Mouse (Mus musculus): Measurements from ENCODE around the gene Camk2n1. TPM values are rescaled to one million over a fixed set of nuclear protein-coding genes. Genes with fewer than 3 reads are reported as not detected.

Camk2n1 gene
- total RNA-seq (2023): under 1 TPM; 0.21 to 0.30 TPM

DNA sequence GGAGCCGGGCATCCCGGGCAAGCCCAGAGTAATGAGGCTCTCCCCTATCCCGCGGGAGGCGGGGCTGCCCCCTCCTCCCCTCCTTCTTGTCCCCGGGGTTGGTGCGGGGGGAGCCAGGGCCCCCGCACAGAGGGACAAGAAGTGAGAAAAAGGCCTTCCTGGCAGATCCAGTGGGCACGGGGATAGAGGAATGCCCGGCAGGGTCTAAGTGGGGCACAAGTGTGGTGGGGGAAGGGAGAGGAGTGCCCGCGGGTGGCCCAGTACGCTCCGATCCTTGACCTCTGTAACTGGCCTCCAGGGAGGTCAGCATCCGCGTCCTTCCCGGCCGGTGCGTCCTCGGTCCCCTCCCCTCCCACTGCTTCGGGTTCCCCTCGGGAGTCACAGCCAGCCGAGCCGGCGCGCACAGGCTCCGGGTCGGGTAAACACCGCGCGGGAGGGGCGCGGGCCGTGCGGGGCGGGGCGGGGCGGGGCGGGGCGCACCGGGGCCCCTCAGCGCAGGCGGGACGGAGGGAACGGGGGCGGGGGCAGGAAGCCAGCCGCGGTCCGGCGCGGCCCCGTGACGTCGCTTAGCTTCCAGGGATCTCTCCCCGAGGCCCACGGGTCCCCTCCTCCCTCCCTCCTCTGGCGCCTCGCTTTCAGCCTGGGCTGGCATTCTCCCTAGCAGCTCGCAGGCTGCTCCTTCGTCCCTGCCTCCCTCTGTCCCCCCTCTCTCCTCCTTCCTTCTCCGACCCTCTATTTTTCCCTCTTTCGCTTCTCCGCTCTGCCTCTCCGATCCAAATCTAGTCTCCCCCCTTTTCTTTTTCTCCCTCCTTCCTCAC lies at the start of gene Camk2n1:
Gene Camk2n1, plus strand, starts transcription at position 562 of the 818 bp plus-strand sequence.

DNA sequence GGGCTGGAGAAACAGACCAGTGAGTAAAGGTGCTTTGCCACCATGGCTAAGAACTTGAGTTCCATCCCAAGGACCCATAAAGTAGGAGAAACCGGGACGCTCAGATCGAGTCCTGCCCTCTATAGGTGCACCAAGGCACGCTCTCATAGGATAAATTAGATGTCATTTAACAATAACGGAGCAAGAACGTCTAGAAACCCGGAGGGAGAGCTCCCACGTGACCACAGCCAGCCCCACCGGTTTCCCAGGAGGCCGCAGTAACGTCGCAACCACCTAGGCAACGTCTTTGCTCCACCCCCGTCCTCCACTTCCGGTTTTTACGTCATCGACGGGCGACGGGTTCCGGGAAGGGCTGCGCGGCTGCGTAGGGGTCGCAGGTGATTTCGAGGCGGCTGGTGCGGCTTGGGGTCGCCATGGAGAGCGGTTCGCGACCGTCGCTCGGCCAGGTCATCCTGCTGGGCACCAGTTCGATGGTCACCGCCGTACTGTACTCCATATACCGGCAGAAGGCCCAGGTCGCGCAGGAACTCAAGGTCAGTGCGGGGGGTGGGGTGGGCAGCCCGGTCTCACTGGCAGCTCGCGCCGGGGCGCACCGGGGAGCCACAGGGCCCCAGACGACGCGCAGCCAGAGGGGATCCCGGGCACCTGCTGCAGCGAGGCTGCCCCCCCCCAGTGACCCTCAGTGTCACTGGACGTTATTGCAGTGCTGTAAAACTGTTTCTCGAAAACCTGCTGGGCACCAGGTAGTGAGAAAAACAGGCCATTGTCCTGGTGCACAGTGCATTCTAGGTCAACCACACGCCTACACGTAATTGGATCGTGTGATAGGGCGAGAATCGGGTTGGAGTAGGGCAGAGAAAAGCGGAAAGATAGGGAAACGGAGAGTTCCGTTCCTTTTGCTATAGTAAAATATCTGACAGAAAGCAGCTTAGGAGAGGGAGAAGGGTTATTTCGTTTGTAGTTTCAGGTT lies 19.5 kb upstream of the Camk2n1 start, which contains the start of gene Mul1:
Gene Mul1, plus strand, starts transcription at position 325 of the 970 bp plus-strand sequence.

Other genes with a start within 250 kb of the Camk2n1 start
- 10 to 100 TPM; 79.2 to 86.1 TPM for gene Hp1bp3, start 238.0 kb upstream of the Camk2n1 start, total RNA-seq (2023)
- under 1 TPM; 0.36 to 0.50 TPM for gene Sh2d5, start 203.9 kb upstream of the Camk2n1 start, total RNA-seq (2023)
- gene Kif17, start 203.9 kb upstream of the Camk2n1 start, total RNA-seq (2023): under 1 TPM; 0.52 to 0.85 TPM
- gene Ddost, start 149.6 kb upstream of the Camk2n1 start, total RNA-seq (2023): 100 to 1,000 TPM in 1 of 2 experiments, 10 to 100 TPM in 1; 98.4 to 102 TPM
- 10 to 100 TPM; 47.7 to 49.5 TPM for gene Pink1, start 128.0 kb upstream of the Camk2n1 start, total RNA-seq (2023)
- not detected for gene Cda, start 86.3 kb upstream of the Camk2n1 start, total RNA-seq (2023)
- gene Fam43b, start 57.8 kb upstream of the Camk2n1 start, total RNA-seq (2023): not detected
- 10 to 100 TPM; 28.2 to 32.0 TPM for gene Mul1, start 19.6 kb upstream of the Camk2n1 start, total RNA-seq (2023)
- not detected for gene Vwa5b1, start 181.6 kb downstream of the Camk2n1 start, total RNA-seq (2023)